Mouse (Mus musculus): ENCODE data around the gene Slc35b2. TPM values are rescaled to one million over a fixed set of nuclear protein-coding genes. Genes with fewer than 3 reads are reported as not detected.

Slc35b2 gene
- total RNA-seq, 2 experiments from 2014 or later: 33.7 to 52.2 TPM

DNA sequence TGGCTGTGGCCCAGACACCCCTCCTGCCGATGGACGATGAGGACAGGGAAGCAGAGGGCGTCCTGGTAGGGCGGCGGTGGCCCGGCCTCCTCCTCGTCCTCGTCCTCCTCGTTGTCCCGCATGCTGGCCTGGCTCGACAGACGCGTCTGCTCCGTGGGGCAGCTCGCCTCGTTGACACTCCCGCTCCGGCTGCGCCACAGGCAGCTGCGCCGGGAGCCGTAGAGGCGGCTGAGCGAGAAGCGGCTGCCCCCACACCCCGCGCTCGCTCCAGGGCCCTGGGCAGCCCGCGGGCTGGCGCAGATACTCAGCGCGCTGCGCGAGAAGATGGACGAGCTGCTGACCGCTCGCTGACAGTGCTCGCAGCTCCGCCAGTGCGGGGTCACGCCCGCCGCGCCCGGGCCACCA, 18.8 kb upstream of the Slc35b2 start:
- no peak for ATAC-seq (ENCODE audit: poor library complexity, severe bottlenecking)

DNA sequence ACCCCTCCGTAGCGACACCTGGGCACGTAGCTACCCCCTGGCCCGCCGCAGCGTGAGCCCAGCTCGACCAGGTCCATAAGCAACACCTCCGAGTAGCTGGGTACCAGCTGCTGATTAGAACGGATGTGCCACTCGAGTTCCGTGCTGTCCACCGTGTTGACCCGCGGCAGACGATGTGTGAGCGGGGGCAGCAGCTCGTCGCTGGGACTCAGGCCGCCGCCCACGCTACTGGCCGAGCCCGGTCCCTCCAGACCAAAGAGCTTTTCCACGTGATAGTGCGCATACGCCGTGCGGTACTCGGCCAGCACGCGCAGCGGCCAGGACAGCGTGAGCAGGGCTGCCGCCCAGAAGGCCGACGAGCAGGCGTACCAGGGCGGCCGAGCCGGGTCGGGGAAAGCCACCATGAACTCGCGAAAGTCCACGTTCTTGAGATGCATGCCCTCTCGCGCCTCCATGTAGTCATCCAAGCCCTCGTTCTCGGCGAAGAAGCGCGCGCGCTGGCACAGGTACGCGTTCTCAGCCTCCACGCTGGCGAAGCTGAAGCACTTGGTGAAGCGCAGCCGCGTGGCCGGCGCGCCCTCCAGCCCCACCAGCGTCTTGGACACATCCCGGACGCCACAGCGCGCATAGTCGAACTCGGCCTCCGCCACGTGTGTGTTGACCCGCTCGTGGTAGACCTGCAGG, 18.3 kb upstream of the Slc35b2 start:
- peak; percentile 36; the same call in 1 of the 2 replicates for ATAC-seq (ENCODE audit: poor library complexity, severe bottlenecking)

DNA sequence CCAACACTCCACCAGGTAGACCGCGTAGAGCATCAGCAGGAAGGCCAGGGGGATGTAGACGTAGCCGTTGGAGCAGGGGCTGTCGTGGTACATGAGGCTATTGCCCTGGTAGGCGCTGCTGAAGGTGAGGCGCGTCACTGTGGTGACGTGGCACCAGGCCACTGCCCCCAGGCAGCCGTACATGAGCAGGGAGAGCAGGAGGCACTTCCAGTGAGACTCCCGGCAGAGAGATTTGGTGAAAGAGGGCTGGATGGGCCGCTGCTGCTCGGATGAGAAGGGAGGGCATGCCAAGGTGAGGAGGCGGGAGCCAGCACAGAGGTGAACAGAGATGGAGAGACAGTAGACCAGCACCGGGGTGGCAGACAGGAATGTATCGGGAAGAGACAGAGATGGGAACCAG, 16.7 kb upstream of the Slc35b2 start:
- no peak for ATAC-seq (ENCODE audit: poor library complexity, severe bottlenecking)

DNA sequence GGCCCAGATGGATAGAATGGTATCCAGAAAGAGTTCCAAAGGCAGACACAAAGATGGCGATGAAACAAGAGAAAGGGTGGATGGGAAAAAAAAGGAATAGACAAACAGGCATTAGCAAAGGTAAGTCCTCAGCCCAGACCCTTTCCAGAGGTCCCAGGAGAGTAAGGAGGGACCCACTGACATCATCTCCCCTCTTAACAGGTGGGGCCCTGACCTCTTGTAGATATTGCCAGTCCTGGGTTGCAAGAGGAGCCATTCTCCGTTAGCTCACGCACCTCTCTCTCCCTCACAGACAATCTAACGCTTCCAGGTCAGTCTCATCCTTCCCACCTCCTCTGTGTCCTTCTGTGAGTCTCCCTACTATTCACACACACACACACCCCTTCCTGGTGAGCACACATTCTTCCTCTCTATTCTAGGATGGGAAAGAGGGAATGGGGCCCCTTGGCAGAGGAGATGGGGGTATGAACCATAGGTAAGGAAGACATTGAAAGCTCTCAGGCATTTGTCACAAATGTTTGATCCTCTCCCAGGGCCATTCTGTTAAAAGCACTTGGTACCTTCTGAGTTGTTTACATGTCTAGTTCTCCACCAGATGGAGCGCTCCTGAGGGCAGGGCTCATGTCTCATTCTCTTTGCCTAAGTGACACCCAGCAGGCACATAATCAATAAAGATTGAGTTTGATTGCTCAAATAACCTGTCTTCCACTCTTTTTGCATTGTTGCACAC, 16.0 kb upstream of the Slc35b2 start:
- no peak for ATAC-seq (ENCODE audit: poor library complexity, severe bottlenecking)

DNA sequence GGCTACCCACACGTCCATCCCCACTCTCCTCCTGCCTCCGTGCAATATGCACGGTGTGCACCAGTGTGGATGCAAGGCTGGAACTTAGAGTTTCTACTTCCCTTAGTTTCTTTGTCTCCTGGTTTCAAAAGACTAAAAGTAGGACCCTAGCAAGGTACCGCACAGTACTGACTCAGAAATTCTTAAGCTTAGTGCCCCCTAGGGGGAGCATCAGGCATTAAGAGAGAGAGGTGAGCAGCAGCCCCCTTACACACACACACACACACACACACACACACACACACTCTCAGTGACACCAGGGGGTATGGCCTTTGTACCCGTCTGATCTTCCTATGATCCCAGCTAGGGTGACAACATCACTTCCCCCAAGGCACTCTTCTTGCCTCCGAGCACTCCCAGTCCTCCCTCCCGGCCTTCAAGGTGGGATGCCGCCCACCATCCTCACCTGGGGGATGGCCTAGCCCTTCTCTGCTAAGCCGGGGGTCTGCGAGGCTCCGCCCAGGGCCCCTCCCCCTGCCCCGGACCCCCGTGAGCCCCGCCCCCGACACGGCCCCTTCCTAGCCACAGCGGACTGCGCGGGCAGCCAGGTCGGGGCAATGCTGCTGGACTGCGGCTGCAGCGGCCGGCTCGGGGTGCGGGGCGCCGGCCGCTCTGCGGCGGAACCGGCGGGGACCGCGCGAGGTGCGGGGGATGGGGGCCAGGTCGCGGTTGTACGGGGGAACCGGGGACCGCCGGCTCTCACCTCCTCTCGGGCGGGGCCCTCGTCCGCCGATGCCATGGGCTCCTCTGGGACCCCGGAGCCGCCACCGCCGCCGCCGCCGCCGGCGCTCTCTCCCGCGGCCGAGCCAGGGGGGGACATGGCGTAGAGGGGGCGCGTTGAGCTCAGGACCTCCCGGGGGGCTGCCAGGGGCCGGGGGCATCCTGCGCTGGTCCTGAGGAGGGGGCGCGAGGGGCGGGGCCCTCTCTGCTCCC, 14.8 kb upstream of the Slc35b2 start:
- no peak for ATAC-seq (ENCODE audit: poor library complexity, severe bottlenecking)

DNA sequence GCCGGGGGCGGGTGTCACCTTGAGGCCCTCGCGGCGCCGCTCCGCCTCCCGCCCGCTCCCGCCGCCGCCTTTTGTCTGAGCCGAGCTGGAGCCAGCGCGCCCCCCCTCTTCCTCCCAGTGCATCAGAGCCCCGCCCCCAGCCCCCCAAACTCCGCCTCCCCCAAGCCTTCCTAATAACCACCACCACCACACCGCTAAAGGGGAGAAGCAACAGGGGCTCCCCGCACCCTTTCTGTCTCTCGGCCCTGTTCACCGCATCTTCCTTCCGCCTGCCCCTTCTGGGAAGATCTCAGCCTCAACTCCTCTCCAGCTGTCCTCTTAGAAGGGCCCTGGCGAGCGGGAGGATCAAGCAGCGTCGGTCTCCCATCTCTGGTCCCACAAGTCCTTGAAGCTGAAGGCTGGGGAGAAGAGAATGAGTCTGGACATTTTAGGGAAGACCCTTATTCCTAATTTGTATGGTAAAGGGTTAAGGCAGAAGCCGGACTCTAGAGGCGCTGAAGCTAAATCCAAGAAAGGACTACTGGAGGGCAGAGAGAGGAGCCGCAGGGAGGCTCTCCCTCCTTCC, 14.0 kb upstream of the Slc35b2 start, which contains the start of gene Tmem151b:
Gene Tmem151b, minus strand, starts transcription at position 61 of the 565 bp plus-strand sequence.
- no peak for ATAC-seq (ENCODE audit: poor library complexity, severe bottlenecking)

DNA sequence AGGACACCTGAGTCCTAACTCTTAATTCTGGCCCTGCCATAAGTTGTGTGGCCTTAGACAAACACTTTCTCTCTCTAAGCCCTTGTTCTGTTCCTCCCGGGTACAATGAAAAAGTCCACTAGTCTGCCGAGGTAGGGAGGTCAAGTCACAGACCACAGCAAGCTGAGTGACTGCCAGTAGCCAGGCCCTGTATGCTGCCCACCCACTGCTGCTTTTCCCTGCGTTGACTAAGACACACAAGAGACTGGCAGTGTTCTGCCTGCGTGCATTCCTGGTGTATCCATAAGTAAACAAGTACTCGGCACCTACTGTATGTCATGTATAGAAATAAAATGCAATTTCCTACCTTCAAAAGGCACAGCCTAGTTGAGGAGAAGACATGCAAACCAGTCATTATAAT, 13.4 kb upstream of the Slc35b2 start:
- no peak for ATAC-seq (ENCODE audit: poor library complexity, severe bottlenecking)

DNA sequence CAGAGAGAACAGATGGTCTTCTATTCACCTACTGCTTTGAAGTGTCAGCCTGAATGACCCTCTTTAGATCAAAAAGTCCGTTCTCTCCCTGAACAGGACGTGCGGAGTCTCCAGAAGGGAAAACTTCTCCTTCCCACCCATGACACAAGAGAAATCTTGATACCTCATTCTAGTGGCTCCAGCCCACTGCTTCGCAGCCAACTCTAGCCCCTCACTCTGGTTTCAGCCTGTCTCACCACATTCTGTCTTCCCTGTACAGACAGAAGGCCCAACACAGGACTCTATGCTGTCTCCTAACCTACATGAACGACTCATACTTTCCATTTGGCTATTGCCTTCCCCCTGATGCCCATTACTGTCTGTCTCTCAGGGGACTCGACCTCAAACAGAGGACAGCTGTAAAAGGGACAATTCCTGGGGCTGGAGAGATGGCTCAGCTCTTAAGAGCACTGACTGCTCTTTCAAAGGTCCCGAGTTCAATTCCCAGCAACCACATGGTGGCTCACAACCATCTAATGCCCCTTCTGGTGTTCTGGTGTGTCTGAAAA, 12.4 kb upstream of the Slc35b2 start:
- no peak for ATAC-seq (ENCODE audit: poor library complexity, severe bottlenecking)

DNA sequence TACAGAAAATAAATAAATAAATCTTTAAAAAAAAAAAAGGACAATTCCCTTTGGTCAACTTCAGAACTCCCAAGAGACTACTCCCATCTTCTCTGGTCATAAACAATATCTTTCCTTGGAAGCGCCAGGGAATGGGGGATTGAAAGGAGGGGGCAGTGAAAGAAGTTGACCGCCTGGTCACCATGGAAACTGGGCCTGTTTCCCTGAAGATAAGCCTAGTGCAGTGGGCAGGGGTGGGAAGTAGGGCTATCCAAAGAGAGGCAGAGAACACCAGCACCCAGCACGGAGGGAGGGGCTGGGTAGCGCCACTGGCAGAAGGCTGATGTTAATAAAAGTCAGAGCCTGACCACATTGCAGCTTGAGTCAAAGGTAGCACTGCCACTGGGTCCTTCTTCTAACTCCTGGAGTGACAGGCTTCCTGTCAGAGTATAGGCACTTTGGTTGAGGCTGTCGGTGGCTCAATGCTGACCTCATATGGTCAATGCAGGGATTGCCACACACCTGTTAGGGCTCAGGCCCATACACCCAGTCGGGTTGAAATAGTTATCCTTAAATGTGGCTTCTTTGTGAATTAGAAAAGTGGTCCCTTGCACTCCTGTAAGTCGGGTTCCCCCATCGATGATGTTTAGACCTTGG, 11.7 kb upstream of the Slc35b2 start:
- peak; percentile 62 for ATAC-seq (ENCODE audit: poor library complexity, severe bottlenecking)

DNA sequence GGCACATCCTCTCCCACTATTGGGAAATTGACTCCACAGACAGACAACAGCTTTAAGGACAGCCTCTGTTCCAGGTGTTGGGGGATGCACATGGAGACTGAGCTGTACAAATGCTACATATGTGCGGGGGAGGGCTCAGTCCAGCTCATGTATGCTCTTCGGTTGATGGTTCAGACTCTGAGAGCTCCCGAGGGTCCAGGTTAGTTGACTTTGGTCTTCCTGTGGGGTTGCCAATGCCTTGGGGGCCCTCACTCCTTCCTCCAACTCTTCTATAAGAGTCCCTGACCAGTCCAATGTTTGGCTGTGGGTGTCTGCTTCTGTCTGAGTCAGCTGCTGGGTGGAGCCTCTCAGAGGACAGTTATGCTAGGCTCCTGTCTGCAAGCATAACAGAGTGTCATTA, 10.6 kb upstream of the Slc35b2 start:
- ATAC-seq (ENCODE audit: poor library complexity, severe bottlenecking): no peak

DNA sequence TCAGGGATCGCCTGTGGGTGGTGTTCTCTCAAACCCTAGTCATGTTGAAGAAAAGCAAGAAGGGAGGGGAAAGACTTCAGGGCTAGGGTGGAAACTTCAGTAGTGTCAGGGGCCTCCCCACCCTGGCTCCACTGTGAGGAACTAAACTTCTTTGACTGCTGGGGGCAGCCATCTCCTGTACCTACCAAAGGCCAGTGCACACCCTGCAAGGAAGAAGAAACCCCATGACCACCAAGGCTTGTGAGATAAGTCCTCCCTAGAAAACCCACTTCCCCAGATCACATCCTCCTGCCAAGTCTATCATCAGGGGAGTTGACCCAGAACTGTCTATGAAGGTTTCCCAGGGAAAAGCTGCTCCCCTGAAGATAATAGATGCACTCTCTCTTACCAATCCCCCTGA, 9.3 kb upstream of the Slc35b2 start:
- no peak for ATAC-seq (ENCODE audit: poor library complexity, severe bottlenecking)

DNA sequence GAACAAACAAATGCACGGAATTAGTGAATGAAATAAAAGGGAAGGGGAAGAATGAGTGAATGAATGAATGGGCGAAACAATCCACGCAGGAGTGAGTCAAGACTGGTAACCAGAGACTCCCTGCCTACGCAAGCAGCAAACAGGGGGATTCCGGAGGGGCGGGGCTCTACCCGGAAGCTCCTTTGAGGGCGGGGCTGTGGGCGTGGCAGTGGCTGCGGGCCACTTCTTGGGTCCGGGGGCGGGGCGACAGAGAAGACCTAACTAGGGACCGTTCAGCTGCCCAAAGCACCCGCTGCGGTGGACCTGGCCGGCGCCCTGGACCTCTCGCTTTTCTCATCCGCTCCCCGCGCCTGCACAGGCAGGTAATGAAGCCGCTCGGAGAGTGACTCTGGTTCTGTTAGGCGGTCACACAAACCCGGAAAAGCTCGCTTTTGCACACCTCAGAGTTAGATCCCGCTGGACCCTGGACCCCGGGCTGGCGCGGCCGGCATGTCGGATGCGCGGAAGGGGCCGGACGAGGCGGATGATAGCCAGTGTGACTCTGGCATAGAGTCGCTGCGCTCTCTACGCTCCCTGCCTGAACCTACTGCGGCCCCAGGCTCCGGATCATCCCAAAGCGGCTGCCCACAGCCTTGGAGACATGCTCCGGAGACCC, 8.1 kb upstream of the Slc35b2 start, which contains the start of gene Nfkbie:
Gene Nfkbie, plus strand, starts transcription at position 252 of the 655 bp plus-strand sequence.
- peak; percentile 75 for ATAC-seq (ENCODE audit: poor library complexity, severe bottlenecking)

DNA sequence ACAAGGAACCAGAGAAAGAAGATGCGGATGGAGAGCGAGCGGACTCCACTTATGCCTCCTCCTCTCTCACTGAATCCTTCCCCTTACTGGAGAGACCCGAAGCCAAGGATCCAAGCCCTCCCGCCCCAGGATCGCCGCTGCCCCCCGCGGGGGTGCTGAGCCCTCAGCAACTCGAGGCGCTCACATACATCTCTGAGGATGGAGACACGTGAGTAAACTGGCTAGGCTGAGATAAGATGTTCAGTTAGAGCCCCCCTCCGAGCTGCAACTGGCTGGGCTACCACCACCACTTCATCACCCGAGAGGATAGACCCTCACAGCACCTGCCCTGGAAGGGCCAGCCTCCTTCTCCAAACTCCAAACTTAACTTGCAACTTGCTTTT, 7.6 kb upstream of the Slc35b2 start:
- ATAC-seq (ENCODE audit: poor library complexity, severe bottlenecking): no peak

DNA sequence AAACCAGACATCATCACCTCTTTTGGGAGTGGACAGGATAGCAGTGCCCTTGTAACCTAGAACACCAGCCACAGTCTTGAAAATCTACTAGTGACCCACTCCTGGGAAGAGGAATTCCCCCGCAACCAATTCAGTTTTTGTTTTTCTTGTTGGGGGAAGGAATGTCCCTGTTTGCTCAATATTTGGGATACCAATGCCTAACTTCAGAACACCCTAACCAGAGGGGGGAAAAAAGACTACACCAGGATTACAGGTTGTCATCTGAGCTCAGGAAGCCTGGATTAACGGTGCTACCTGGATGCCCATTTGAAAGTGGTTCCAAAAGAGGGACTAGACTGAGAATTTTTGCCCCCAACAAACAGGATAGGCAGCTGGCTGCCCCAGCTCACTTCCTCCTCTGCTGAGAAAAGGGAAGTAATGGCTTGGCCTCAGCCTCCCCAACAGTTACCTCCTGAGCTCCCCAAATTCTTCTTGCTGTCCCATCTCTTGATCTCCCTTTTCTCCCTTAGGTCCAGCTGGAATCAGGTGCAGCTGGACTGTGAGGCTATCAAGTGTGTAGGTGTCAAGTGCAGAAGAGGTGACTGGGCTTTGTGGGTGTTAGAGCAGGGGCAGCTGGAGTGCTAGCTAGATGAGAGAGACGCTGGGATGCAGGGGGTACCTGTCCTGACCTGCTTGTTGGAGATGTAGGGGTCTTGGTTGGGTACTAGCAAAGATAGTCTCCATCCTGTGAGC, 7.0 kb upstream of the Slc35b2 start:
- peak; percentile 44 for ATAC-seq (ENCODE audit: poor library complexity, severe bottlenecking)

DNA sequence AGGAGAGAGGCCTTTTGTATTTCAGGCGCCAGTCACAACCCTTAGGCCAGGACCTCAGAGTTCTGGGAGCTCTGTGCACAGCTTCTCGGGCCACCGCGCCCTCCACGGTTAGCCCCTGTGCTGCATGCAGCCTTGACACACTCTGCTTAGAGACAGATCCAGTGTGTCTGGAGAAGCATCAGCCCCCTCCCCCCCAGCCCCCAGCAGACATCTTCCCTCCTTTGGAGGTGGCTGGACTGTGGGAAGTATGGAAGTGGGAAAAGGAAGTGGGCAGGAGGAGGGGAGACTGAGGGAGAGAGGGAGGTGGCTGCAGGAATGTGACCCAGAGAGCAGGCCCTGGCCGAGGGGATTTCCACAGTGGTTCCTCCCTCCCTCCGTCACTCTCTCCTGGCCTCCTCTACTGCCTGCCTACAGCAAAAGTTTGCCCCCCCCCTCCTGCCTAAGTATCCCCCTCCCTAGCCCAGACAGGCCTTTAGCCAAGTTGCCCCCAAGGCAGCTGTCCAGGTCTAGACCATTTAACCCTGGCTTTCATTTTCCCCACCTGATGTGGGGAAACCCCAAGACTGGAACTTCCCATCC, 6.3 kb upstream of the Slc35b2 start:
- no peak for ATAC-seq (ENCODE audit: poor library complexity, severe bottlenecking)

DNA sequence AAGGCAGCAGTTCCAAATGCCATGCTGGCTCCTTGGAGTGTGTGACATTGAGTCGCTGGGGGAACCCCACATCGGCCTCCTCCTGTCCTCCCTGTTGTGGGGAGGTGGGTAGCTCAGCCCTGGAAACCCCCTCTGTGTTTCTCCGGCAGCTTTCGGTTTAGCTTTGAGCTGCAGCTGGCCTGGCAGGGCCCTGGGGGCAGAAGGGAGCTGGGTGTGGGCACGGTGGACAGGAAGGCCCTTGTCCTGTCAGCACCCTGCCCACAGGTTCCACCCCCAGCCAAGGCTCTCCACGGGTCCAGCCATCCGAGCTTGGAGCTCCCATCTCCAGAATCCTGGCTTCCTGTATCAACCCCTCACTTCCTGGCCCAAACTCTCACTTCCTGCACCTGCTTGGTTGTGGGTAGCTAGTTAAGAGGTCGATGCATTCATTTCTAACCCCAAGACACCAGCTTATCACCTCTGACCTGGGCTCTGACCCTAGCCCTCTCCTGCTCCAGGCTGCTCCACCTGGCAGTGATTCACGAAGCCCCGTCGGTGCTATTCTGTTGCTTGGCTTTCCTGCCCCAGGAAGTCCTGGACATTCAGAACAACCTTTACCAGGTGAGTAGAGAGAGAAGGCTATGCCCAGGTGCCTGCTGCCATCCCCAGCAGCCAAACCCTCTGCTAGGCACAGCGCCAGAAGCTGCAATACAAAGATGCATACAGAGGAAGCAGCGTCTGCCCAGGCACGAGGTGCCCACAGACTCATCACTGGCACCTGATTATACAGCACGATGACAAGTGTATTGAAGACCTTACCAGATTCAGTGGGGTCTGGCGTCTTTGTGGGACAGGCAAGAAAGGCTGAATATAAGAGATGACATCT, 5.4 kb upstream of the Slc35b2 start:
- no peak for ATAC-seq (ENCODE audit: poor library complexity, severe bottlenecking)

DNA sequence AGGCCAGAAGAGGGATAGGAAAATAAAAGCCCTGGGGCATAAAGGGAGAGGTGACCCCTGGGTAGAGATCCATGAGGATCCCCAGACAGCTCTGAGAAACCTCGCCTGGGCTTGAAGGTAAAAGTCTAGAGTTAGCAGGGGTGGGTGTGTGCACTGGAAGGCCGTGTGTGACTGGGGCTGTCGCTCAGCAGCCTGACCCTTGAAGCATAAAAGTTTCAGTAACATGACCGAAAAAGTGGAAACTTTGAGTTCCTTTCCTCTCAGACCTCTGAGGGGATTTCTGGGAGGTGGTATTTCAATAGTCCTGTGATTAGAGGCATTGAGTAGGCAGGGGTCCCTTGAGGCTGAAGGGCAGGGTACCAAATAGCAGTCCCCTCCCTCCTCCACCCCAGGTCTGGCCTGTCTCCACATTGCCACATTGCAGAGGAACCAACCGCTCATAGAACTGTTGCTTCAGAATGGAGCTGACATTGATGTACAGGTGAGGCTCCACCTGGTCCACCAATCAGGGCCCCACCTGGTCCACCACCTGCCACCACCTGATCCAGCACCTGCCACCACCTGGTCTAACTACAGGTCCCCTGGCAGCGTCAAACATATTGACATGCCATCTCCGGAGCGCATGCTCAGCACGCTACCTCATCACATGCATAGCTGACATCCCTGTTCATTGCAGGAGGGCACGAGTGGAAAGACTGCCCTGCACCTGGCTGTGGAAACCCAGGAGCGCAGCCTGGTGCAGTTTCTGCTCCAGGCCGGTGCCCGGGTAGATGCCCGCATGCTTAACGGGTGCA, 3.7 kb upstream of the Slc35b2 start:
- no peak for ATAC-seq (ENCODE audit: poor library complexity, severe bottlenecking)

Data from megakaryocyte, adult 5-6 weeks (primary cell).